Mouse (Mus musculus) heart, adult 2 months (tissue): ENCODE measurements around the gene Arl8b. TPM values are rescaled to one million over a fixed set of nuclear protein-coding genes. Genes with fewer than 3 reads are reported as not detected.
"Not testable (repeated sequence)": the region's sequence is repeated elsewhere in the genome, so short reads cannot be mapped to it uniquely, and the experiment has no call there.

Experiments used
- DNase-seq, 2 experiments: peaks; one replicate each; pipeline ENCODE4 v3.0.0; 2021
- H3K27ac ChIP-seq: fragments of 200-600 bp; 2 replicates; pipeline ENCODE4 v1.8.1; 2022
- H3K27me3 ChIP-seq: fragments of 200-500 bp; 2 replicates; pipeline ENCODE4 v1.6.1; 2012; ENCODE audit warnings: mild to moderate bottlenecking, low read length, inconsistent platforms, mixed read lengths; ENCODE audit not compliant: control insufficient read depth, insufficient read depth
- H3K36me3 ChIP-seq: fragments of 200-500 bp; 2 replicates; pipeline ENCODE4 v1.6.1; 2012; ENCODE audit warnings: low read length, inconsistent platforms; ENCODE audit not compliant: control insufficient read depth, insufficient read depth
- H3K4me1 ChIP-seq: fragments of 200-500 bp; 2 replicates; pipeline ENCODE4 v1.6.1; 2011; ENCODE audit warnings: low read length; ENCODE audit not compliant: control insufficient read depth, insufficient read depth
- H3K4me3 ChIP-seq: fragments of 200-600 bp; 2 replicates; pipeline ENCODE4 v1.8.1; 2022
- H3K79me2 ChIP-seq: fragments of 200-500 bp; replicated peaks from 2 replicates; pipeline ENCODE4 v1.6.1; 2012; ENCODE audit warnings: mild to moderate bottlenecking, inconsistent platforms, low read length, moderate library complexity, mixed read lengths; ENCODE audit not compliant: control insufficient read depth, insufficient read depth
- H3K9ac ChIP-seq: fragments of 200-500 bp; 2 replicates; pipeline ENCODE4 v1.6.1; 2012; ENCODE audit warnings: low read depth, mild to moderate bottlenecking, control low read depth, inconsistent platforms, low read length, mixed read lengths
- CTCF ChIP-seq: fragments of 200-600 bp; IDR thresholded peaks from 2 replicates; pipeline ENCODE4 v1.8.1; 2022; ENCODE audit warnings: antibody characterized with exemption, mild to moderate bottlenecking, moderate library complexity
- EP300 ChIP-seq: fragments of 200-500 bp; IDR thresholded peaks from 2 replicates; pipeline ENCODE4 v1.6.1; 2011; ENCODE audit warnings: low read depth, low read length, control low read depth; ENCODE audit not compliant: insufficient read depth
- POLR2A ChIP-seq: fragments of 200-500 bp; IDR thresholded peaks from 2 replicates; pipeline ENCODE4 v1.6.1; 2011; ENCODE audit warnings: mild to moderate bottlenecking, low read depth, low read length, control low read depth; ENCODE audit not compliant: insufficient read depth
- WGBS: fragments of 180-500 bp; shearing (Covaris S2); methylation state at CpG from one replicate; pipeline ENCODE4 v1.1.7; 2018; 5-methylcytosine and 5-hydroxymethylcytosine counted together
- intact Hi-C: fragments of 180-260 bp; cut with DNase I; formaldehyde crosslinking; loops from one replicate; pipeline ENCODE4 v1.15.1; 2025
- polyA plus RNA-seq: library from polyadenylated mRNA; depleted of rRNA; stranded (reverse); fragments of >200 nt; gene quantifications from 2 replicates; pipeline ENCODE4 v1.2.3, GENCODE M21; 2012
- total RNA-seq, 2 experiments: library from RNA; stranded (reverse); gene quantifications; 2 replicates each; pipeline ENCODE4 v1.2.3; 2021

Arl8b gene
- total and polyA plus RNA-seq, 3 experiments, result 21.5 to 101 (median 93.0) TPM

GRCm38 (mm10) chr6:108852986-108853385 is 70.1 kb downstream of the Arl8b start:
- TF ChIP-seq POLR2A, result no peak
- TF ChIP-seq EP300, result no peak
- TF ChIP-seq CTCF, result no peak
- 88% methylated on average over 5 of the region's 5 CpGs for WGBS
- Histone ChIP-seq H3K9ac (no peak overlapping the region), H3K79me2 (no peaks in the 10 kb centered on the region), H3K4me3 (no peak overlapping the region), H3K27ac (no peak overlapping the region), H3K36me3 (no peaks in the 10 kb centered on the region; the same call in 1 of the 2 replicates), H3K27me3 (no peaks in the 10 kb centered on the region; the same call in 1 of the 2 replicates), H3K4me1 (no peaks in the 10 kb centered on the region)
- DNase-seq, result no peak
- intact Hi-C loops, result no loop called here

GRCm38 (mm10) chr6:108858583-108858982 is 75.7 kb downstream of the Arl8b start:
- no peak for DNase-seq
- Histone ChIP-seq H3K79me2 (no peaks in the 10 kb centered on the region), H3K4me1 (no peaks in the 10 kb centered on the region), H3K36me3 (no peaks in the 10 kb centered on the region; the same call in 1 of the 2 replicates), H3K27ac (no peak overlapping the region), H3K9ac (no peak overlapping the region), H3K4me3 (no peak overlapping the region), H3K27me3 (no peaks in the 10 kb centered on the region; the same call in 1 of the 2 replicates)
- WGBS, result 96% methylated on average over 9 of the region's 9 CpGs
- intact Hi-C loops, result no loop called here
- TF ChIP-seq CTCF (no peak), EP300 (no peak), POLR2A (no peak)

- H3K27me3 ChIP-seq, result peaks cover 2% of the 10 kb centered on the region; the same call in 1 of the 2 replicates
These were observed 78.3 kb downstream of the Arl8b start for GRCm38 (mm10) chr6:108861226-108861625.

GRCm38 (mm10) chr6:108862548-108862947 is 79.6 kb downstream of the Arl8b start:
- Histone ChIP-seq H3K27ac (no peak overlapping the region), H3K79me2 (no peaks in the 10 kb centered on the region), H3K27me3 (peaks cover 2% of the 10 kb centered on the region; the same call in 1 of the 2 replicates), H3K4me1 (no peaks in the 10 kb centered on the region), H3K4me3 (no peak overlapping the region), H3K36me3 (no peaks in the 10 kb centered on the region), H3K9ac (no peak overlapping the region)
- WGBS, result 40% methylated on average over 2 of the region's 2 CpGs
- intact Hi-C loops, result no loop called here
- peak in 1 of 2 experiments; percentile 21 for DNase-seq
- no peak for TF ChIP-seq POLR2A
- TF ChIP-seq EP300, result no peak
- TF ChIP-seq CTCF, result no peak

More at GRCm38 (mm10) chr6:108861226-108861625, 78.3 kb downstream of the Arl8b start:
- no peaks in the 10 kb centered on the region for H3K4me1 ChIP-seq
- H3K27ac ChIP-seq, result no peak overlapping the region
- H3K36me3 ChIP-seq, result no peaks in the 10 kb centered on the region
- no peaks in the 10 kb centered on the region for H3K79me2 ChIP-seq
- DNase-seq, result no peak
- H3K4me3 ChIP-seq, result no peak overlapping the region
- TF ChIP-seq CTCF, result no peak
- no peak for TF ChIP-seq EP300
- TF ChIP-seq POLR2A, result no peak
- no peak overlapping the region for H3K9ac ChIP-seq
- intact Hi-C loops, result no loop called here
- 100% methylated on average over 1 of the region's 1 CpGs for WGBS

- no peak overlapping the region for H3K4me3 ChIP-seq
- intact Hi-C loops, result no loop called here
- H3K27ac ChIP-seq, result no peak overlapping the region
- H3K36me3 ChIP-seq, result no peaks in the 10 kb centered on the region
- WGBS, result 76% methylated on average over 5 of the region's 5 CpGs
- TF ChIP-seq EP300 (no peak), CTCF (no peak), POLR2A (no peak)
- H3K27me3 ChIP-seq, result 0 out of 2 replicates have a peak, but pooled peaks cover 2% of the 10 kb centered on the region
- no peaks in the 10 kb centered on the region for H3K79me2 ChIP-seq
- no peaks in the 10 kb centered on the region for H3K4me1 ChIP-seq
- DNase-seq, result no peak
- no peak overlapping the region for H3K9ac ChIP-seq
These were observed 83.4 kb downstream of the Arl8b start for GRCm38 (mm10) chr6:108866317-108866716.

GRCm38 (mm10) chr6:108869031-108869430 is 86.1 kb downstream of the Arl8b start:
- not testable (repeated sequence) for H3K4me3 ChIP-seq

More at GRCm38 (mm10) chr6:108869031-108869430, 86.1 kb downstream of the Arl8b start:
- H3K27ac ChIP-seq, H3K36me3 ChIP-seq, intact Hi-C loops, H3K4me1 ChIP-seq, H3K9ac ChIP-seq, DNase-seq, H3K27me3 ChIP-seq, H3K79me2 ChIP-seq: not testable (repeated sequence)
- WGBS, result 68% methylated on average over 2 of the region's 2 CpGs
